Mouse (Mus musculus): ENCODE measurements around the gene Ogn. TPM values are rescaled to one million over a fixed set of nuclear protein-coding genes. Genes with fewer than 3 reads are reported as not detected.

Ogn gene
- polyA plus RNA-seq, 2 experiments, result 135 to 276 TPM

- ATAC-seq (ENCODE audit: low FRiP score, low read depth), result no peak
- H3K4me3 ChIP-seq (replicated peaks; ENCODE audit: low read length), result no peak overlapping the region
- no peak overlapping the region for H3K4me2 ChIP-seq (replicated peaks; ENCODE audit: low read depth, low read length, severe bottlenecking)
- H3K27me3 ChIP-seq (ENCODE audit: control insufficient read depth, insufficient read depth, low read length), result no peaks in the 10 kb centered on the region
- no peak for TF ChIP-seq POLR2A (IDR thresholded peaks at IDR 0.05; ENCODE audit: borderline replicate concordance, extremely low read depth, insufficient read depth, insufficient read length)
- no peak overlapping the region for H3K27ac ChIP-seq (replicated peaks; ENCODE audit: low read depth, low read length)
- no peaks in the 10 kb centered on the region for H3K4me1 ChIP-seq (ENCODE audit: control insufficient read depth, insufficient read depth, low read length)
- H3K36me3 ChIP-seq (ENCODE audit: control insufficient read depth, insufficient read depth, low read length), result no peaks in the 10 kb centered on the region
- DNase-seq (ENCODE audit: low spot score), result peak; percentile 62
- H3K9me3 ChIP-seq (ENCODE audit: control insufficient read depth, low read length), result no peaks in the 10 kb centered on the region; the same call in 1 of the 2 replicates
- H3K9ac ChIP-seq (ENCODE audit: low read depth, low read length, severe bottlenecking), result no peak overlapping the region
These were observed 4.2 kb upstream of the Ogn start for GRCm38 (mm10) chr13:49603603-49604002.

- TF ChIP-seq POLR2A (IDR thresholded peaks at IDR 0.05; ENCODE audit: borderline replicate concordance, extremely low read depth, insufficient read depth, insufficient read length), result no peak
- H3K9ac ChIP-seq (ENCODE audit: low read depth, low read length, severe bottlenecking), result peak overlapping the region; percentile 50; the same call in 1 of the 2 replicates
- H3K27me3 ChIP-seq (ENCODE audit: control insufficient read depth, insufficient read depth, low read length), result no peaks in the 10 kb centered on the region
- peak overlapping the region; percentile 85 for H3K27ac ChIP-seq (replicated peaks; ENCODE audit: low read depth, low read length)
- no peaks in the 10 kb centered on the region; the same call in 1 of the 2 replicates for H3K4me1 ChIP-seq (ENCODE audit: control insufficient read depth, insufficient read depth, low read length)
- peaks cover 3% of the 10 kb centered on the region; the same call in 1 of the 2 replicates for H3K36me3 ChIP-seq (ENCODE audit: control insufficient read depth, insufficient read depth, low read length)
- H3K4me3 ChIP-seq (replicated peaks; ENCODE audit: low read length), result peak overlapping the region; percentile 40
- peak; percentile 70 for ATAC-seq (ENCODE audit: low FRiP score, low read depth)
- peak; percentile 61 for DNase-seq (ENCODE audit: low spot score)
- H3K9me3 ChIP-seq (ENCODE audit: control insufficient read depth, low read length), result no peaks in the 10 kb centered on the region
- 34% methylated on average over 4 of the region's 4 CpGs for WGBS
- peak overlapping the region; percentile 47 for H3K4me2 ChIP-seq (replicated peaks; ENCODE audit: low read depth, low read length, severe bottlenecking)
These were observed 910 bp downstream of the Ogn start for GRCm38 (mm10) chr13:49608589-49609322.

- no peaks in the 10 kb centered on the region for H3K4me1 ChIP-seq (ENCODE audit: control insufficient read depth, insufficient read depth, low read length)
- no peak overlapping the region for H3K9ac ChIP-seq (ENCODE audit: low read depth, low read length, severe bottlenecking)
- TF ChIP-seq POLR2A (IDR thresholded peaks at IDR 0.05; ENCODE audit: borderline replicate concordance, extremely low read depth, insufficient read depth, insufficient read length), result no peak
- no peak for ATAC-seq (ENCODE audit: low FRiP score, low read depth)
- no peaks in the 10 kb centered on the region for H3K9me3 ChIP-seq (ENCODE audit: control insufficient read depth, low read length)
- DNase-seq (ENCODE audit: low spot score), result no peak
- peaks cover 34% of the 10 kb centered on the region for H3K36me3 ChIP-seq (ENCODE audit: control insufficient read depth, insufficient read depth, low read length)
- no peak overlapping the region for H3K4me2 ChIP-seq (replicated peaks; ENCODE audit: low read depth, low read length, severe bottlenecking)
- 95% methylated on average over 3 of the region's 3 CpGs for WGBS
- no peaks in the 10 kb centered on the region for H3K27me3 ChIP-seq (ENCODE audit: control insufficient read depth, insufficient read depth, low read length)
- no peak overlapping the region for H3K27ac ChIP-seq (replicated peaks; ENCODE audit: low read depth, low read length)
- no peak overlapping the region for H3K4me3 ChIP-seq (replicated peaks; ENCODE audit: low read length)
These were observed 9.2 kb downstream of the Ogn start for GRCm38 (mm10) chr13:49617021-49617420.

- no peaks in the 10 kb centered on the region for H3K27me3 ChIP-seq (ENCODE audit: control insufficient read depth, insufficient read depth, low read length)
- no peak for TF ChIP-seq POLR2A (IDR thresholded peaks at IDR 0.05; ENCODE audit: borderline replicate concordance, extremely low read depth, insufficient read depth, insufficient read length)
- peaks cover 31% of the 10 kb centered on the region for H3K36me3 ChIP-seq (ENCODE audit: control insufficient read depth, insufficient read depth, low read length)
- no peak overlapping the region for H3K4me2 ChIP-seq (replicated peaks; ENCODE audit: low read depth, low read length, severe bottlenecking)
- H3K9ac ChIP-seq (ENCODE audit: low read depth, low read length, severe bottlenecking), result no peak overlapping the region
- H3K9me3 ChIP-seq (ENCODE audit: control insufficient read depth, low read length), result no peaks in the 10 kb centered on the region
- H3K4me1 ChIP-seq (ENCODE audit: control insufficient read depth, insufficient read depth, low read length), result no peaks in the 10 kb centered on the region
- H3K4me3 ChIP-seq (replicated peaks; ENCODE audit: low read length), result no peak overlapping the region
- no peak overlapping the region for H3K27ac ChIP-seq (replicated peaks; ENCODE audit: low read depth, low read length)
- DNase-seq (ENCODE audit: low spot score) (no peak), ATAC-seq (ENCODE audit: low FRiP score, low read depth) (no peak)
These were observed 10.5 kb downstream of the Ogn start for GRCm38 (mm10) chr13:49618365-49618764.

GRCm38 (mm10) chr13:49623216-49623615 lies 15.4 kb downstream of the Ogn start:
- no peak for TF ChIP-seq POLR2A (IDR thresholded peaks at IDR 0.05; ENCODE audit: borderline replicate concordance, extremely low read depth, insufficient read depth, insufficient read length)
- Histone ChIP-seq H3K4me2 (replicated peaks; ENCODE audit: low read depth, low read length, severe bottlenecking) (no peak overlapping the region), H3K36me3 (ENCODE audit: control insufficient read depth, insufficient read depth, low read length) (peaks cover 28% of the 10 kb centered on the region), H3K9ac (ENCODE audit: low read depth, low read length, severe bottlenecking) (no peak overlapping the region), H3K9me3 (ENCODE audit: control insufficient read depth, low read length) (no peaks in the 10 kb centered on the region), H3K27ac (replicated peaks; ENCODE audit: low read depth, low read length) (no peak overlapping the region), H3K4me3 (replicated peaks; ENCODE audit: low read length) (no peak overlapping the region), H3K27me3 (ENCODE audit: control insufficient read depth, insufficient read depth, low read length) (no peaks in the 10 kb centered on the region), H3K4me1 (ENCODE audit: control insufficient read depth, insufficient read depth, low read length) (no peaks in the 10 kb centered on the region)
- DNase-seq (ENCODE audit: low spot score) (no peak), ATAC-seq (ENCODE audit: low FRiP score, low read depth) (no peak)
- WGBS, result 83% methylated on average over 1 of the region's 1 CpGs
